Comparison of ENCODE assay signal across 9 mouse cellular contexts in the genomic region with DNA sequence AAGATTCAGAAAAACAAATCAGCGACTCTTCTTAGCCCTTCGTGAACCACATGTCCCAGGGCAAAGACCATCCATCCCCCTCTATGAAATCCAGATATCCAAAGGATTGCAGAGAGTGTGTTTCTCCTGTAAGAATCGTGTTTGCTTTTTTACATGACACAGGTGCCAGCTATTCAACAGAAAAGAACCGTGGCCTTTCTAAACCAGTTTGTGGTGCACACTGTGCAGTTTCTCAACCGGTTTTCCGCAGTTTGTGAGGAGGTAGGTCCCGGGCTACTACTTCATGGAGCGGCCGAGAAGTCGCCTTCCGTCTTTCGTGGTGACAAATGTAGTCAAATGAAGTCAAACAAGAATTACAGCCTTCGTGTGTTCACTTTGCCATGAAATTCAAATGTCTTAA. TPM values are rescaled to one million over a fixed set of nuclear protein-coding genes. Genes with fewer than 3 reads are reported as not detected.
DNase-seq lines count a peak whose midpoint lies in the region; ATAC-seq and TF ChIP-seq lines count a peak whose summit lies in the region.
"Had no signal": no experiment of that assay in that cellular context is flagged by ENCODE, and none has a peak within 500 bp of the region (broad histone marks: within the 10 kb centered on the region; RNA-seq: fewer than 3 reads in every experiment).

No protein-coding gene starts in this region.

- peaks cover 6% of the 10 kb centered on the region for H3K36me3 ChIP-seq in heart, embryonic 10.5 days
- H3K36me3 ChIP-seq in ES-E14 (ENCODE audit: control insufficient read depth, insufficient read depth, low read length, poor library complexity, severe bottlenecking) (no peaks in the 10 kb centered on the region), macrophage (ENCODE audit: inconsistent target) (peaks cover 12% of the 10 kb centered on the region)
- H3K36me3 ChIP-seq in forebrain, postnatal 0 days (ENCODE audit: insufficient read depth), result 0 out of 2 replicates have a peak, but pooled peaks cover 5% of the 10 kb centered on the region

- in situ Hi-C loops in ES-E14 (cut with MboI; ENCODE audit: low sequenced_read_pairs in 2 of 2, unreplicated experiment in 2 of 2), result no loop called here

- H3K4me1 ChIP-seq in heart, embryonic 10.5 days, result 0 out of 2 replicates have a peak, but pooled peaks cover 4% of the 10 kb centered on the region
- no peaks in the 10 kb centered on the region for H3K4me1 ChIP-seq in ES-E14 (ENCODE audit: control insufficient read depth in 2 of 2, insufficient read depth in 2 of 2, low read length in 2 of 2, poor library complexity in 1 of 2)
- 0 out of 2 replicates have a peak, but pooled peaks cover 3% of the 10 kb centered on the region for H3K4me1 ChIP-seq in forebrain, postnatal 0 days (ENCODE audit: insufficient read depth)

- no peak for DNase-seq in heart, embryonic 10.5 days (ENCODE audit: low spot score)
- DNase-seq in heart, postnatal 4 days, result no peak
- DNase-seq in ES-E14 (ENCODE audit: low read depth, low spot score) (no peak), adipocyte (ENCODE audit: low spot score) (no peak)
- DNase-seq in forebrain, postnatal 0 days, result no peak
- DNase-seq in frontal cortex, adult 2 months (ENCODE audit: extremely low spot score in 1 of 2, low spot score in 1 of 2), result no peak
- DNase-seq in urinary bladder, postnatal 14 days (ENCODE audit: low spot score), result no peak

- peak overlapping the region; percentile 72 for H3K4me3 ChIP-seq in heart, embryonic 10.5 days
- H3K4me3 ChIP-seq in ES-E14 (ENCODE audit: insufficient read depth in 1 of 2, low read depth in 1 of 2, low read length in 2 of 2, poor library complexity in 1 of 2, severe bottlenecking in 1 of 2) (peak overlapping the region; percentile 74 to 94), macrophage (ENCODE audit: inconsistent target) (peak overlapping the region; percentile 93)
- peak overlapping the region; percentile 74 for H3K4me3 ChIP-seq in forebrain, postnatal 0 days (ENCODE audit: low read depth, low read length)

- TF ChIP-seq CTCF in forebrain, postnatal 0 days (IDR thresholded peaks at IDR 0.05; ENCODE audit: low read depth), result no peak

- peak overlapping the region; percentile 66 for H3K4me2 ChIP-seq in forebrain, postnatal 0 days (ENCODE audit: low read depth)

- ATAC-seq in forebrain, postnatal 0 days, result no peak; the same call in 1 of the 2 replicates

- WGBS in heart, embryonic 10.5 days, result 77% methylated on average over 13 of the region's 13 CpGs
- 74% methylated on average over 13 of the region's 13 CpGs for WGBS in forebrain, postnatal 0 days
- WGBS in macrophage (ENCODE audit: missing documents), result 75% methylated on average over 12 of the region's 13 CpGs

- no peaks in the 10 kb centered on the region for H3K27me3 ChIP-seq in heart, embryonic 10.5 days (ENCODE audit: insufficient read depth, poor library complexity, severe bottlenecking)
- no peaks in the 10 kb centered on the region for H3K27me3 ChIP-seq in forebrain, postnatal 0 days (ENCODE audit: insufficient read depth, low read length)
- H3K27me3 ChIP-seq: Patski had no signal

- peaks cover 8% of the 10 kb centered on the region; the same call in 1 of the 2 replicates for H3K79me2 ChIP-seq in macrophage (ENCODE audit: inconsistent target)

- no peaks in the 10 kb centered on the region for H3K9me3 ChIP-seq in heart, embryonic 10.5 days
- no peaks in the 10 kb centered on the region for H3K9me3 ChIP-seq in ES-E14 (ENCODE audit: control insufficient read depth, insufficient read depth, low read depth, low read length)
- no peaks in the 10 kb centered on the region for H3K9me3 ChIP-seq in forebrain, postnatal 0 days (ENCODE audit: low read length)

- peak overlapping the region; percentile 87 for H3K9ac ChIP-seq in ES-E14 (ENCODE audit: insufficient read depth, low read depth, low read length, poor library complexity, severe bottlenecking)
- H3K9ac ChIP-seq in forebrain, postnatal 0 days, result peak overlapping the region; percentile 89

- peak overlapping the region; percentile 91 for H3K27ac ChIP-seq in heart, embryonic 10.5 days
- no peak overlapping the region for H3K27ac ChIP-seq in ES-E14 (ENCODE audit: insufficient read depth, low read depth, low read length, poor library complexity, severe bottlenecking)
- peak overlapping the region; percentile 91 for H3K27ac ChIP-seq in forebrain, postnatal 0 days (ENCODE audit: low read depth, low read length)
- peak overlapping the region; percentile 77 for H3K27ac ChIP-seq in macrophage

TF ChIP-seq in ES-E14, 5 proteins besides CTCF, POLR2A, EP300 and RAD21:
- no peak for TF ChIP-seq CHD2 (IDR thresholded peaks at IDR 0.05; ENCODE audit: low read depth, low read length)
- TF ChIP-seq ZNF384 (IDR thresholded peaks at IDR 0.05; ENCODE audit: low read depth, low read length), result no peak
- TF ChIP-seq ZC3H11A (IDR thresholded peaks at IDR 0.05; ENCODE audit: borderline replicate concordance, low read depth, low read length), result no peak
- TF ChIP-seq HCFC1 (IDR thresholded peaks at IDR 0.05; ENCODE audit: borderline replicate concordance, insufficient read depth, low read length), result no peak
- TF ChIP-seq MAFK (IDR thresholded peaks at IDR 0.05; ENCODE audit: insufficient read depth, low read depth, low read length), result no peak

RNA-seq across cellular contexts. Expression of gene Washc3, which starts 0.8 kb away (rescaled TPM):
- polyA plus RNA-seq in heart, embryonic 10.5 days (2016; fragmentation: Nextera tagmentation; extraction: Ambion mirVana), result 49.9 and 54.4 TPM in 2 replicates
- total RNA-seq in heart, postnatal 4 days (2021), result 10 to 100 TPM; 24.5 to 24.7 TPM
- 25.8 and 39.9 TPM in 2 replicates for total RNA-seq in ES-E14 (2012; rRNA removed)
- 27.1 and 35.7 TPM in 2 replicates for total RNA-seq in forebrain, postnatal 0 days (2014; rRNA removed)
- polyA plus RNA-seq in forebrain, postnatal 0 days (2015; fragmentation: Nextera tagmentation; extraction: Ambion mirVana), result 40.4 and 49.3 TPM in 2 replicates
- total RNA-seq in macrophage (2018; cell fraction: chromatin; rRNA removed), result 10 to 100 TPM; 16.7 to 57.8 (median 38.6) TPM
- total RNA-seq in macrophage (2018; cell fraction: cytosol; rRNA removed), result 10 to 100 TPM; 48.1 to 85.4 (median 61.6) TPM
- 10 to 100 TPM; 22.0 to 49.8 (median 34.5) TPM for total RNA-seq in macrophage (2018; cell fraction: nucleus; rRNA removed)
- 57.2 to 82.7 TPM (median 66.7 TPM) in 3 replicates for polyA plus RNA-seq in macrophage (2018)
- polyA plus RNA-seq in frontal cortex, adult 2 months (2012; rRNA removed), result 21.4 and 23.1 TPM in 2 replicates

RNA-seq across cellular contexts. Expression of gene Nup37, which starts 54.9 kb away (rescaled TPM):
- 52.8 and 72.8 TPM in 2 replicates for polyA plus RNA-seq in heart, embryonic 10.5 days (2016; fragmentation: Nextera tagmentation; extraction: Ambion mirVana)
- 10 to 100 TPM; 11.5 to 12.6 TPM for total RNA-seq in heart, postnatal 4 days (2021)
- 53.9 and 69.3 TPM in 2 replicates for total RNA-seq in ES-E14 (2012; rRNA removed)
- 15.5 and 18.4 TPM in 2 replicates for total RNA-seq in forebrain, postnatal 0 days (2014; rRNA removed)
- 18.1 and 19.1 TPM in 2 replicates for polyA plus RNA-seq in forebrain, postnatal 0 days (2015; fragmentation: Nextera tagmentation; extraction: Ambion mirVana)
- 10 to 100 TPM in 11 of 26 experiments, 1 to 10 TPM in 15; 1.7 to 23.5 (median 8.4) TPM for total RNA-seq in macrophage (2018; cell fraction: chromatin; rRNA removed)
- 1 to 10 TPM; 2.6 to 9.4 (median 6.6) TPM for total RNA-seq in macrophage (2018; cell fraction: cytosol; rRNA removed)
- total RNA-seq in macrophage (2018; cell fraction: nucleus; rRNA removed), result 10 to 100 TPM in 7 of 26 experiments, 1 to 10 TPM in 19; 2.9 to 18.6 (median 7.3) TPM
- polyA plus RNA-seq in macrophage (2018), result 6.1 to 13.3 TPM (median 6.8 TPM) in 3 replicates
- polyA plus RNA-seq in frontal cortex, adult 2 months (2012; rRNA removed), result 7.3 and 8.2 TPM in 2 replicates

RNA-seq across cellular contexts. Expression of gene Parpbp, which starts 54.9 kb away (rescaled TPM):
- 14.7 and 15.1 TPM in 2 replicates for polyA plus RNA-seq in heart, embryonic 10.5 days (2016; fragmentation: Nextera tagmentation; extraction: Ambion mirVana)
- total RNA-seq in heart, postnatal 4 days (2021), result 10 to 100 TPM; 10.6 to 12.6 TPM
- total RNA-seq in ES-E14 (2012; rRNA removed), result 19.4 TPM in 2 replicates
- 3.5 and 6.9 TPM in 2 replicates for total RNA-seq in forebrain, postnatal 0 days (2014; rRNA removed)
- polyA plus RNA-seq in forebrain, postnatal 0 days (2015; fragmentation: Nextera tagmentation; extraction: Ambion mirVana), result 1.1 and 1.4 TPM in 2 replicates
- 1 to 10 TPM in 20 of 26 experiments, under 1 TPM in 6; 0.25 to 6.7 (median 1.8) TPM for total RNA-seq in macrophage (2018; cell fraction: chromatin; rRNA removed)
- 1 to 10 TPM in 4 of 26 experiments, under 1 TPM in 22; 0.18 to 1.3 (median 0.55) TPM for total RNA-seq in macrophage (2018; cell fraction: cytosol; rRNA removed)
- total RNA-seq in macrophage (2018; cell fraction: nucleus; rRNA removed), result 1 to 10 TPM in 11 of 26 experiments, under 1 TPM in 15; 0.12 to 7.0 (median 0.93) TPM
- 0.23 to 1.9 TPM (median 0.93 TPM) in 3 replicates for polyA plus RNA-seq in macrophage (2018)
- polyA plus RNA-seq in frontal cortex, adult 2 months (2012; rRNA removed), result 0.20 and 0.34 TPM in 2 replicates
